In the genomic region with DNA sequence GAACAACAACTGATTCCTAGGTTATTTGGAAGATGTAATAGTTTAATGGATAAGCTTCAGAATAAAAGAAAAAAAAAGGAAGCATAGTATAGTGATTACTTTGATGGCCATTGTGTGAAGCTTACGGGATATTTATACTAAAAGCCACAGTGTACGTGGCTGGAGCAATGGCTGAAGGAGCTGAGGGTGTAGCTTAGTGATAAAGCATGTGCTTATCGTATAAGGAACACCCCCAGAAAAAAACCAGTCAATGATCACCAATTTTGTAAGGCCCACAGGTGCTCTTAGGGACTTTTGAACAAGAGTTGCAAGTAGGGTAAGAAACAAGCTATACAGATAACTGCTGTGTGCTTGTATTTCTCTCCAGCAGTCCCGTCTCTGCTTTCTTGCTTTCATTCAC, we compare ENCODE assay signal across 23 mouse cellular contexts. TPM values are rescaled to one million over a fixed set of nuclear protein-coding genes. Genes with fewer than 3 reads are reported as not detected.
DNase-seq lines count a peak whose midpoint lies in the region; ATAC-seq lines count a peak whose summit lies in the region.
"Had no signal": no experiment of that assay in that cellular context is flagged by ENCODE, and none has a peak within 500 bp of the region (broad histone marks: within the 10 kb centered on the region; RNA-seq: fewer than 3 reads in every experiment).

No protein-coding gene starts in this region.

- DNase-seq in c-Kit-positive CD71-positive TER-119-negative erythroid progenitor cells, embryonic 14.5 days (ENCODE audit: low read depth) = peak; percentile 42
- no peak for DNase-seq in layer of hippocampus, postnatal 25 days (ENCODE audit: extremely low spot score in 1 of 2, low spot score in 1 of 2)
- DNase-seq in thymus, postnatal 14 days = no peak
- DNase-seq in left cerebral cortex, adult 18-20 months (ENCODE audit: low spot score in 2 of 2) = no peak
- DNase-seq: adrenal gland, postnatal 14 days; cerebellum, adult 2 months; cerebellum, postnatal 10 days; gastrocnemius, postnatal 10 days; heart, adult 18-20 months; heart, postnatal 10 days; heart, postnatal 4 days had no signal

- H3K27me3 ChIP-seq in liver, embryonic 15.5 days = no peaks in the 10 kb centered on the region
- H3K27me3 ChIP-seq: forebrain, embryonic 12.5 days; hindbrain, embryonic 12.5 days had no signal

- H3K4me2 ChIP-seq in liver, embryonic 15.5 days = peak overlapping the region; percentile 6; the same call in 1 of the 2 replicates
- H3K4me2 ChIP-seq: forebrain, embryonic 12.5 days; hindbrain, embryonic 12.5 days had no signal

- WGBS in liver, embryonic 15.5 days (ENCODE audit: insufficient replicate concordance) = 45% methylated on average over 4 of the region's 4 CpGs

- no peak overlapping the region for H3K9ac ChIP-seq in liver, embryonic 15.5 days
- H3K9ac ChIP-seq: forebrain, embryonic 12.5 days; hindbrain, embryonic 12.5 days had no signal

- H3K4me3 ChIP-seq in liver, embryonic 15.5 days (replicated peaks) = no peak overlapping the region
- H3K4me3 ChIP-seq: embryonic facial prominence, embryonic 10.5 days; erythroblast, embryonic 14.5 days; forebrain, embryonic 12.5 days; heart, embryonic 10.5 days; hindbrain, embryonic 12.5 days had no signal

- H3K9me3 ChIP-seq in liver, embryonic 15.5 days (replicated peaks) = no peaks in the 10 kb centered on the region
- H3K9me3 ChIP-seq: embryonic facial prominence, embryonic 10.5 days; forebrain, embryonic 12.5 days; heart, embryonic 10.5 days; hindbrain, embryonic 12.5 days had no signal

- H3K4me1 ChIP-seq in liver, embryonic 15.5 days (replicated peaks) = peaks cover 34% of the 10 kb centered on the region
- H3K4me1 ChIP-seq: embryonic facial prominence, embryonic 10.5 days; forebrain, embryonic 12.5 days; heart, embryonic 10.5 days; hindbrain, embryonic 12.5 days had no signal

- peak overlapping the region; percentile 53 for H3K27ac ChIP-seq in liver, embryonic 15.5 days (replicated peaks)
- H3K27ac ChIP-seq: embryonic facial prominence, embryonic 10.5 days; forebrain, embryonic 12.5 days; heart, embryonic 10.5 days; hindbrain, embryonic 12.5 days had no signal

- peaks cover 96% of the 10 kb centered on the region for H3K36me3 ChIP-seq in liver, embryonic 15.5 days (replicated peaks)

- peak; percentile 56; the same call in 1 of the 2 replicates for ATAC-seq in erythroid progenitor cell, adult 5-6 weeks (replicated peaks; ENCODE audit: low FRiP score, poor library complexity, severe bottlenecking)
- peak; percentile 78 for ATAC-seq in liver, embryonic 15.5 days (ENCODE audit: insufficient read depth)
- ATAC-seq in megakaryocyte-erythroid progenitor cell, adult 5-6 weeks (replicated peaks; ENCODE audit: low FRiP score, low TSS enrichment, poor library complexity, severe bottlenecking) = peak; percentile 52
- ATAC-seq: forebrain, embryonic 16.5 days had no signal

RNA-seq across cellular contexts. Expression of a gene that starts 27.2 kb away (rescaled TPM):
- 28.8 and 46.5 TPM in 2 replicates for total RNA-seq in erythroid progenitor cell, adult 5-6 weeks (2015; ENCODE audit: low replicate concordance)
- total RNA-seq in erythroid progenitor cell, adult 5-6 weeks (2017; ENCODE audit: low replicate concordance) = 45.1 and 51.8 TPM in 2 replicates
- polyA plus RNA-seq in liver, embryonic 15.5 days (2015; fragmentation: Nextera tagmentation; extraction: Ambion mirVana) = 27.9 and 28.0 TPM in 2 replicates
- 75.8 and 103 TPM in 2 replicates for total RNA-seq in megakaryocyte-erythroid progenitor cell, adult 5-6 weeks (2014; fragmentation: Nextera tagmentation)
- 74.3 and 77.6 TPM in 2 replicates for total RNA-seq in megakaryocyte-erythroid progenitor cell, adult 5-6 weeks (2017)
- 10 to 100 TPM; 64.7 to 71.8 TPM for total RNA-seq in layer of hippocampus, postnatal 25 days (2021)
- 10 to 100 TPM; 73.4 to 73.6 TPM for total RNA-seq in left cerebral cortex, adult 18-20 months (2021)

RNA-seq across cellular contexts. Expression of a gene that starts 49.7 kb away (rescaled TPM):
- 48.2 and 49.0 TPM in 2 replicates for total RNA-seq in erythroid progenitor cell, adult 5-6 weeks (2015; ENCODE audit: low replicate concordance)
- 57.5 and 62.0 TPM in 2 replicates for total RNA-seq in erythroid progenitor cell, adult 5-6 weeks (2017; ENCODE audit: low replicate concordance)
- 40.7 and 42.4 TPM in 2 replicates for polyA plus RNA-seq in liver, embryonic 15.5 days (2015; fragmentation: Nextera tagmentation; extraction: Ambion mirVana)
- total RNA-seq in megakaryocyte-erythroid progenitor cell, adult 5-6 weeks (2014; fragmentation: Nextera tagmentation) = 24.2 and 31.7 TPM in 2 replicates
- 74.8 and 110 TPM in 2 replicates for total RNA-seq in megakaryocyte-erythroid progenitor cell, adult 5-6 weeks (2017)
- total RNA-seq in layer of hippocampus, postnatal 25 days (2021) = 10 to 100 TPM; 79.7 to 92.7 TPM
- total RNA-seq in left cerebral cortex, adult 18-20 months (2021) = 10 to 100 TPM; 80.1 to 82.2 TPM

RNA-seq across cellular contexts. Expression of a gene that starts 49.8 kb away (rescaled TPM):
- 93.0 and 125 TPM in 2 replicates for total RNA-seq in erythroid progenitor cell, adult 5-6 weeks (2015; ENCODE audit: low replicate concordance)
- total RNA-seq in erythroid progenitor cell, adult 5-6 weeks (2017; ENCODE audit: low replicate concordance) = 200 and 234 TPM in 2 replicates
- polyA plus RNA-seq in liver, embryonic 15.5 days (2015; fragmentation: Nextera tagmentation; extraction: Ambion mirVana) = 110 and 114 TPM in 2 replicates
- total RNA-seq in megakaryocyte-erythroid progenitor cell, adult 5-6 weeks (2014; fragmentation: Nextera tagmentation) = 224 and 246 TPM in 2 replicates
- 650 and 683 TPM in 2 replicates for total RNA-seq in megakaryocyte-erythroid progenitor cell, adult 5-6 weeks (2017)
- 100 to 1,000 TPM; 144 to 165 TPM for total RNA-seq in layer of hippocampus, postnatal 25 days (2021)
- total RNA-seq in left cerebral cortex, adult 18-20 months (2021) = 100 to 1,000 TPM; 174 to 185 TPM

RNA-seq across cellular contexts. Expression of a gene that starts 50.0 kb away (rescaled TPM):
- total RNA-seq in erythroid progenitor cell, adult 5-6 weeks (2015; ENCODE audit: low replicate concordance) = not detected in 2 replicates
- total RNA-seq in erythroid progenitor cell, adult 5-6 weeks (2017; ENCODE audit: low replicate concordance) = not detected in 2 replicates
- 0.79 and 1.2 TPM in 2 replicates for polyA plus RNA-seq in liver, embryonic 15.5 days (2015; fragmentation: Nextera tagmentation; extraction: Ambion mirVana)
- not detected in 2 replicates for total RNA-seq in megakaryocyte-erythroid progenitor cell, adult 5-6 weeks (2014; fragmentation: Nextera tagmentation)
- total RNA-seq in megakaryocyte-erythroid progenitor cell, adult 5-6 weeks (2017) = not detected in 2 replicates
- total RNA-seq in layer of hippocampus, postnatal 25 days (2021) = not detected
- total RNA-seq in left cerebral cortex, adult 18-20 months (2021) = not detected
- total RNA-seq: MEL had no signal
- polyA plus RNA-seq: C2C12; cerebellum, adult 2 months; embryonic facial prominence, embryonic 10.5 days; erythroblast, embryonic 14.5 days; forebrain, embryonic 12.5 days; forebrain, embryonic 16.5 days; heart, embryonic 14.5 days; hindbrain, embryonic 12.5 days had no signal
